Mouse (Mus musculus) embryo, embryonic 10.5 days (tissue): Measurements from ENCODE around the gene Il18.
"Not testable (repeated sequence)": the region's sequence is repeated elsewhere in the genome, so short reads cannot be mapped to it uniquely, and the experiment has no call there.

Experiments
- DNase-seq: peaks from one replicate; pipeline ENCODE4 v3.0.0-alpha.2; 2015; ENCODE audit warnings: low spot score

Gene Il18

DNA sequence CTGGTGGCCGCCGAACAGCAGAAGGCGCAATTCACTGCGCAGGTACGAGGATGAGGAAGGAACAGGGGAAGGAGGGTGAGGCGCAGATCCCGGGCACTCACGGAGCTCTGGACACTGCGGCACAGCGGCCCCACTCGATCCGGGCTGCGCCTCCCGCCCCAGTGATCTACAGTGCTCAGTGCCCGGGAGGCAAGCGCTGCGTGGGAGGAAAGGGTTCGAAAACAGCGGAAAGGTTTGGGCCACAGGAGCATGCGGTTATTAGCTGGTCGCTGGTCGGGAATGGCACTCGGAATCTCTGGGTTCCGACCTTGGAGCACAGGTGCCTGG lies 49.3 kb downstream of the Il18 start:
- DNase-seq, result no peak

DNA sequence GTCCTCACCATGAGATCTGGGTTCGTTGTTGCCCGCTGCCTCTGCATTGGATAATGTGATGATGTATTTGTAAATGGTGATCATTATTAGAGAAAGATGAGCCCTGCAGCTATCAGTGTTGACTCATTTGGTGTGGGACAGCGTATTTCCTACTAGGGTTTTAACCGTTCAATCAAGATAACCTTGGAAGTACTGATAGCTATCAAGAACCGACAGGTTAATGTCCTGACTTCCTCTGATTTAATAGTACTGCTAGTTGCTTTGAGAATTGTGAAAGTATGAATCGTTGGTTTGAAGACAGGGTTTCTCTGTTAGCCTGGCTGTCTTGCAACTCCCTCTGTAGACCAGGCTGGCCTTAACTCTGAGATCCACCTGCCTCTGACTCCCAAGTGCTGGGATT lies 49.7 kb downstream of the Il18 start:
- no peak for DNase-seq

DNA sequence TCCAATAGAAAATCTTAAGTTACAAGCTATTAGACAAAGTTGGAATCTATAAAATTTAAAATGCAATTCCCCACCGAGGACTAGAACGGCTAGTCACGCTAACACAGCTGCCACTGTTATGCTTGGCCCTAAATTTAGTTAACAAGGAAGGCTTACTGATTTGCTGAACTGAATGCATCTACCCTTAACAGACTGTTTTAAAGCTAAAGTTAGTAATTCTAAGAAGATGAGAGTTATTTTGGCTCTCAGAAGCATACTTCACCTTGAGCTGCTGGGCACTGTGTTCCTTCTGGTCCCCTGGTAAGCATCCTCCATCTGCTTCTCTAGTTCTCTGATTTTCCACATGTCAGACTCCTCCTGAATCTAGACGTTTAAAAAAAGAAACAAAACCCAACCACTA lies 57.5 kb downstream of the Il18 start:
- DNase-seq, result no peak

DNA sequence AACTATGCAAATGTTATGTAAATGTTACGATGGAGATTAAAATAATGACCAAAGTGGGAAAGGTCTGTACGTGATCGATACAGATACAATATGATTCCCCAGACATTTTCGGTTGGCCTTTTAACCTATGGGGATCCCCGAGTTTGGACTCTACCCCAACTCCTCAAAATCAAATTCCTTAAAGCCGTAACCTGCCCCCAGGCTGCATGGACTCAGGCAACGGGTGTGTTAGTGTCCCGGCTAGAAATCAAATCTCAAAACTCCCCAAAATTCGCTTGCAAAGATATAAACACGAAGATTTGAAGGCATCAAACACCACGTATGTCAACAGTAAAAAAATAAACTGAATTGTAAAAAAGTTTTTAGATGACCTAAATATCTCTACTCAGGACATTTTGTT lies 61.5 kb downstream of the Il18 start:
- no peak for DNase-seq

DNA sequence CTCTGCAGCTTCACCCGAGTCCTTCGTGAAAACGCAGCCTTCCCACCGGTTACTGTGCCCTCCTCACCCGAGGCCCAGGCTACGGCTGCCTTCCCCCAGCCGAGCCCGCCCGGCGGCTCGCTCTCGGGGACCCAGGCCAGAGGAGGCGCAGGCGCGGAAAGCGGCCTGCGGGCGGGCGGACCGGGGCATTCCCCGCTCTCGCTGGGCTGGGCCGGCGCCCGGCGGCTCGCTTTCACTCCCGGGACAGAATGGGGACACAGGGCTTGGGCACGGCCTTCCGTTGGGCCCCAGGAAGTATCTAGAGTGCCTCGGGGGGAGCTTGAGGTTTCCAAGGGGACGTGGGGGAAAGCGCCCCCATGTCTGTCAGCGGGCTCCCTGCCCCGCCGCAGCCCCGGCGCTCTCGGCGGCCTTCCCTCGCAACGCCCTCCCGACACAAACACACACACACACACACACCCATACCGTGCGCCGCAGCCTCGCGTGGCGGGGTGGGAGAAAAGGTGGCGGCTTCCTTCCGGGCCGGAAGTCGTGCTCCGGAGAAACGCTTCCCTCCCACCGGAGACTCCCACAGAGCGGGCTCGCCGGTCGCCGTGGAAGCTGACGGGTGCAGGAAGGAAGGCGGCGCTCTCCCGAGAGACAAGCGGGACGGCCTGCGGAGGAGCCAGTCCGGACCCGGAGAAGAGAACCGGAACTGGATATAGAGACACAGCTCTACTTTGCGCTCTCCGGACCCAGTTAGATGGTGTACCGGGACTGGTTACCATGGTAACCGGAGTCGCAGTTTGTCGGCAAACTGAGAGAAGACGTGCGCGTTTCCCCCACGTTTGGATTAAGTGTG lies 62.4 kb downstream of the Il18 start, which contains the start of the genes Pih1d2 and Nkapd1:
TSS of gene Pih1d2 (plus strand) at position 556 of the 838 bp plus-strand sequence.
TSS of gene Nkapd1 (minus strand) at position 699 of the 838 bp plus-strand sequence.
- peak; percentile 95 for DNase-seq

DNA sequence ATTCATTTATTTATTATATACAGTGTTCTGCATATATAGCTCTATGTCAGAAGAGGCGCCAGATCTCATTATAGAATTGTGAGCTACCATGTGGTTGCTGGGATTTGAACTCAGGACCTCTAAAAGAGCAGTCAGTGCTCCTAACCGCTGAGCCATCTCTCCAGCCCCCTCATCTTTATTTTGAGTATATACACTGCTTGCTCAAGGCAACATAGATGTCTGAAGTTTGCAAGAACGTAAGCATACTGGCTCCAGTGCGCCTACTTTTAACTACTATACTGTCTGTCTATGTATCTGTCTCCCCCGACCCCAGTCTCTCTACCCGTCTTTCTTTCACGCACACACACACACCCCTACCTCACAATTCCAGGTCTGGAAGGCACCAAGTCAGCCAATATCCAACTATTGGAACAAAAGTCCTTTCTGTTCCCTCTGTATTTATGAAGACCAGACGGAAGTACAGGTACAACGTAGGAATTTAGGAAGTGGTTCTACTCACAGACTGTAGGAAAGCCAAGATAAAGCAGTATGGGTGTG lies 63.2 kb downstream of the Il18 start:
- DNase-seq, result no peak

DNA sequence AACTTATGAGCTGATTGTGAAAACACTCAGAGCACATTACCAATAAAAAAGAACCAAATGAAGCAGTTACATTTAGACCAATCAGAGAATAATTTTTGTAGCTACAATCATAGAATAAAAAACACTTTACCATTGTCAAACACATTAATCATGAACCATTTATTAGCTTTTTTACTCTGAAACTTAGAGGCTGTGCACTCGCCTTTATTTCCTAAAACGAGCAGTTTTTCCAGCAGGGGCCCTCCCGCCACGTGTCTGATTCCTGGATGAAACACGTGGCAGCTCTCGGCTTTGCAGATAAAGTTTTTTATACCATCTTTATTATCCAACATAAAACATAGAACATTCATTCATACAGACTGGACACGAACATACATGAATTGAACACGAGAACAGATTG lies 76.3 kb downstream of the Il18 start:
- not testable (repeated sequence) for DNase-seq
